Mouse (Mus musculus) kidney, adult 9 months (tissue): ENCODE results near the gene Dtnbp1.

Source experiments
- DNase-seq: peaks from one replicate; pipeline ENCODE4 v3.0.0; 2022

Dtnbp1 gene

DNA sequence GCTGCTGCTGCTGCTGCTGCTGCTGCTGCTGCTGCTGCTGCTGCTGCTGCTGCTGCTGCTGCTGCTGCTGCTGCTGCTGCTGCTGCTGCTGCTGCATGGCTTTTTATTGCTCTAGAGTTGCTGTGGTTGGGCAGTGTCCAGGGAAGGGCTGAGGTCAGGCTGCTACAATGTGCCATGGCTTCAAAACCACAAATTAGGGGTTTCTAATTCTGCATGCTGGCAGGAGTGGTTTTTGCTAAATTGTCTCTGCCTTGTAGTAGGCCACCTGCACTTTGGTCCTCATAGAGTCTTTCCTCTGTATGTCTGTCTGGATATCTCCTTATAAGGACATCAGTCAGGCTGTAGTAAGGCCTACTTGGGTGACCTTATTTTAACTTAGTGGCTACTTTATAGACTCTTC is 98.5 kb downstream of the Dtnbp1 start:
- DNase-seq = no peak

DNA sequence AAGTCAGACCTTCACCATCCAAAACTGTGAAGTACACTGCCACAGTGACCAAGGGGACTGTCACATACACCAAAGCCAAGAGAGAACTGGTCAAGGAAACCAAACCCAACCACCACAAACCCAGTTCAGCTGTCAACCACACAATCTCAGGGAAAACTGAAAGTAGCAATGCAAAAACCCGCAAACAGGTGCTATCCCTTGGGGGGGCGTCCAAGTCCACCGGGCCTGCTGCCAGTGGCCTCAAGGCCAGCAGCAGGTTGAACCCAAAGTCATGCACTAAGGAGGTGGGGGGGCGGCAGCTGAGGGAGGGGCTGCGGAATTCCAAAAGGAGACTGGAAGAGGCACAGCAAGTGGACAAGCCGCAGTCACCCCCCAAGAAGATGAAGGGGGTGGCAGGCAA is 99.6 kb downstream of the Dtnbp1 start:
- DNase-seq = no peak

DNA sequence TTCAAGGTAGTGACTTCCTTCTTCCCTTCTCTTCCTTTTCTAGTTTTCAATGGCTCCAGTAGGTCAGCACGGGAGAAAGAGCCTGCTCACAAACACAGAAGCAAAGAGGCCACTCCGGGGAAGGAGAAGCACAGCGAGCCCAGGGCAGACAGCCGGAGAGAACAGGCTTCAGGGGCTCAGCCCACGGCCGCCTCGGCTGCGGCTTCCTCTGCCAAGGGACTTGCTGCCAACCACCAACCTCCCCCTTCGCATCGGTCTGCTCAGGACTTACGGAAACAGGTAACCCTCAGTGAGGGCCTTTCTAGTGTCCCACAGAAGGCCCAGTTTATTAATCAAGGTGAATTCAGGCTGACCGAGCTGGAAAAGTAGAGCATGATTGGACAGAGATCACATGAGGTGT is 105.7 kb downstream of the Dtnbp1 start:
- DNase-seq = no peak

DNA sequence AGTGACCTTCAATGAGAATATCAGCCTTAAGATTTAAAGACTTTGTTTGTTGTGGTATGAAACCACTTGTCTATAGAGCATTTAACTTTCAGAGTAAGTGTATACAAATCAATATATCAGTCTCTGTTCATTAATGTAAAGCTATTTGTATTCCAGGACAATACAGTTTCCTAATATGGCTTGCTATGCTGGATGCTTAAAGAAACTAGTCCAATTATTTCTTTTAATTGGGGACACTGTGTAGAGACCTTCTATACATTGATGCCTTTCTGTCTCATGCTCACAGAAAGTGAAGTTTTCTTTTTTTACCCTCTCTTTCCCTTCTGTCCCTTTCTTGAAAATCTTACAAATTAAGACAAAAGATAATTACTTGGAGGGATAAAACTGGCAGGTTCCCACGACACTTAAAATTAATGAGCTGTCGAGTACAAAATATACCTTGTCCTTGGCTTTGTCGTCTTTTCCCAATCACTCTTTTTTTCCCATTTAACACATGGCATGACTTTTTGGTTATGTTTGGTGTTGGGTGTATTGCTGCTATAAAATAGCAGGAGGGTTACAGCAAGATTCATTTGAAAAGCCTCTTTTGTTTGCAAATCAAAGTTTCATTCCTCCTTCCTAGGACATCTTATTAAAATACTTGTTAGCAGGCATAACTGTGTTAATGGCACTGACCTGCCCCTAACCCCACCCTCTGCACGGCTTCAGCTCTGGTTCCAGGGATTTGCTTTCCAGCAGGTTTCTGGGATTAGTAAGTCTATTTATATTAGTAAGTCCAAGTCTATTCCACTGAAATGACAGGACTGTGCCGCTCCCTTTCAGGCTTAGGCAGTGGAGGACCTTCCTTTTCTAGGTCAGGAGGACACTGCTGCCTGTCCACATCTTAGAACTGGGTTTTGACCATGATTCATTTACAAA is 109.9 kb downstream of the Dtnbp1 start:
- DNase-seq = no peak

DNA sequence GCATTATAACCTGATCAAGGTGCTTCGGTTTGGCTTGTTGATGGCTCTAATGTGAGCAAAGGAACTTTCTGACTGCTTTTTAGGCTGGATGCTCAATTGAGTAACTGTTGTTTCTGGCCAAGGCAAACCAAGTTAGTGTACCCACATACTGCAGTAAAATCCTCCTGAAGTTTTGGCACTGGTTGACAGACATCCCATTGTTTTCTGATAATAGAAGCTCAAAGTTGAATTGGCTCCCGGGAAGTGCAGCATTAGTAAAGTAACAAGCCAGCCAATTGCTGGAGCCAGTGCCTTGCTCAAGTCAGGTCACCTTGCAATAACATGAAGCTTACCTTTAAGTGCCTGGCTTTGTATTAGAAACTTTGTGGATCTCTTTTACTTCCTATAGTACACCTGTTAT is 111.3 kb downstream of the Dtnbp1 start:
- no peak for DNase-seq

DNA sequence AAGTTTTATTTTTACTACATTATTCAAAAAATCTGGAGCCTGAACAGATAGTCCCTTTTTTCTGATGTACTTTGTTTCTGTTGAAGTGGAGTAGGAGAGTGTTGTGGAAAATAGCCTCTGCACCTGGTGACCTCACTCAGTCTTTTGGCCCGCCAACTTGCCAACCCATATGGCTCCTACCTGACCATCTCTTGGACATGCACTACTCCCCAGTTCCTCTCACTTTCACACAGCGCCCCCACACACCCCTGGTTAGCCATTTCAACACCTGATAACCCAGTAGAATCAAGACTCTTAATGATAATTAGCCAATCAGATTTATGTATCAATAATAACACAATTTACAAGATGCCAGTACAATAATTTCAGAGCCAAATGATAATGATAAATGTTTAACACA is 115.7 kb downstream of the Dtnbp1 start:
- no peak for DNase-seq

DNA sequence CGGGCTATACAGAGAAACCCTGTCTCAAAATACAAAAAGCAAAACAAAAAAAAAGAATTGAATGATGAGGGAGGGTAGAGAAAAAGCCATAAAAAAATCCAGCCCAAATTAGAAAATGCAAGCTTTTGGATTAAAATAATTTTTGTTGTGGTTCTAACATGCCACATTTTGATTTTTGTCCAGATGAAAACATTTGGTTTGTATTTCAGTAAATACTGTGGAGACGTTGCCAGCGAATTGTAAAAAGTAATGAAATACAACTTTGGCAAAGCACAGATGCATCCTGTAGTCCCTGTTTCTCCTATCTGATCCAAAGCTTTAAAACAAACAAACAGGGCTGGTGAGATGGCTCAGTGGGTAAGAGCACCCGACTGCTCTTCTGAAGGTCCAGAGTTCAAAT is 120.9 kb downstream of the Dtnbp1 start:
- peak; percentile 15 for DNase-seq

DNA sequence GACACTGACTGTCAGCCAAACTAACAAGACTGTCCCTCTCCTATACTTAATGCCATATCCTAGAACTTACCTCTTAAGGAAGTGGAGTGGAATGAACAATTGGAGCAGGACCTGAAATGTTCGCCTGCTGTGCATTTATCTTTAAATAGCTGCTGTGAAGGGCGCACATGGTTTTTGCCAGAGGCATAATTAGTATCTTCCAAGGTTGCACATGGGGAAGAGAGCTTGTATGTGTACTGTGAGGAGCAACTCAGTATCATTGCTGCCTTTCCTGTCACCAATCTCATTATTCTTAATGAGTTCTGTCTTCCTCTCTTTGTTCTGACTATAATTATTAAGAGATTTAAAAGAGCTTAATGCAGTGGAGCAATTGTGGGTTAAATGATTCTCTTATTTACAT is 125.1 kb downstream of the Dtnbp1 start:
- DNase-seq = no peak
